Mouse (Mus musculus): ENCODE results near the gene Nkx1-1. TPM values are rescaled to one million over a fixed set of nuclear protein-coding genes. Genes with fewer than 3 reads are reported as not detected.

Nkx1-1 gene
- not detected in 2 replicates for polyA plus RNA-seq (2014; fragmentation: Nextera tagmentation; extraction: Ambion mirVana)

DNA sequence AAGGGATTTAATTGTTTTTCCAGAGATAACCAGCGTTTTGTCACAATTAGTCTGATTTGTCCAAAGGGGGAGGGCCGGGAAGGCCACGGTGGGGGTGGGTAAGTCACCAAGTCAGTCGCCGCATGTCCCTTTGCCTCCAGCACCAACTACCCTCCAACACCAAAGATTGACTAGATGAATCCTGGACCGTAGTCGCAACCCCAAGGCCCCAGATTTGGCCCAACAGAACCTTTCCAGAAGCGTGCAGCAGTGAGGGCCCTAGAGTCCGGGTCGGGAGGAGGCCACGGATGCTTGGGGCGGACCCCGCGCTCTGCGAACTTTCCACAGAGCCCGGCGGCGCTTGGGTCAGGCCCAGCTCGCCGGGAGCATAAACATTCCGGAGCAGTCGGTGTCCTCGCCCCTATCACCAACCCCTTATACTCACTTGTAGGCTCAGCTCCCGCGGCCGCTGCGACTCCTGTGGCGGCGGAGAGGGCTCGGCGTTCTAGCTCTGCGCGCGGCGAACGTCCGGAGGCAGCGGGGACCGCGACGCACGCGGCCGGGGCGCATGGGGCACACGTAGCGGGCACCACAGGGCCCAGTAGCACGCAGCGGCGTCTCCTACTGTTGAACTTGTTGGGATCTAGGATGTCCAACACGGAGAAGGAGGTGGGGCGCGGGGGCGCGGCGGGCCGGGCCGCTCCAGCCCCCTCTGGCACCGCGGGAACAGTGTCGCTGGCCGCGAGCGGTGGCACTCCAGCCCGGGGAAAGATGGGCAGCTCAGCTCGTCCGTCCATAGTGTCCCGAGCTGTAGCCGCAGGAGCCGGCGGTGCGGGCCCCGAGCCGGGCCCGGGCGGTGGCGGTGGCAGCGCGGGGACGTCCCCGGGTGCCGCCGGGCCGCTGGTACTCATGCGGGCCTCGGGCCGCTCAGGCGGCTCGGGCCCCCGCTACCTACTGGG, at the start of gene Nkx1-1:
Nkx1-1 (minus strand) TSS at position 776 of the 938 bp plus-strand sequence.
- no peak within 1 kb of the TSS for H3K9ac ChIP-seq (ENCODE audit: low read depth, low read length)
- DNase-seq (ENCODE audit: low spot score): no peak
- WGBS: 2% methylated on average over 89 of the region's 90 CpGs
- H3K27ac ChIP-seq (ENCODE audit: low read depth, low read length): no peak within 1 kb of the TSS
- peaks cover 10% of the 10 kb centered on the region; the same call in 1 of the 2 replicates for H3K4me1 ChIP-seq (replicated peaks; ENCODE audit: control insufficient read depth, insufficient read depth, low read length)
- ATAC-seq (replicated peaks; ENCODE audit: low FRiP score): no peak
- peak within 1 kb of the TSS; percentile 36 for H3K4me2 ChIP-seq
- peaks cover 99% of the 10 kb centered on the region for H3K27me3 ChIP-seq (replicated peaks; ENCODE audit: control insufficient read depth, insufficient read depth, low read length)
- H3K36me3 ChIP-seq (ENCODE audit: control insufficient read depth, insufficient read depth, low read length): no peaks in the 10 kb centered on the region
- peak within 1 kb of the TSS; percentile 2; the same call in 1 of the 2 replicates for H3K4me3 ChIP-seq (ENCODE audit: low read depth, low read length)
- no peaks in the 10 kb centered on the region for H3K9me3 ChIP-seq (ENCODE audit: control insufficient read depth, low read length)

DNA sequence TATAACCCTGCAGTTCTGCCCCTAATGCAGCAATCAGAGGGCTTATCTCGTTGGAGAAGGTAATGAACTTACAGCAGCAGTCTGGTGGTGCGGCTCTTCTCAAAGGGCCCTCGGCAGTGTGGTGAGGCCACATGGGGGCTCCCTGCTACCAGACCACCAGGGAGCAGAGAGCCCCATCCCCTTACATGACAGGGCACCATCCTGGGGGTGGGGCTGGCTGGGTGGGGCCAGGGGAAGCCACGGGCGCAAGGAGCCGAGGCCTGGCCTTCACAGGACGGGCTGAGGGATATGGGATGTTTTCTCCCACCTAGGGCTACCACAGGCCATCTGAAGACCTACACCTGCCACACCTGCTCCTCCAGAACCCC, 47.5 kb upstream of the Nkx1-1 start:
- 19% methylated on average over 7 of the region's 7 CpGs for WGBS
- no peaks in the 10 kb centered on the region for H3K9me3 ChIP-seq (ENCODE audit: control insufficient read depth, low read length)
- H3K4me2 ChIP-seq: no peak overlapping the region

DNA sequence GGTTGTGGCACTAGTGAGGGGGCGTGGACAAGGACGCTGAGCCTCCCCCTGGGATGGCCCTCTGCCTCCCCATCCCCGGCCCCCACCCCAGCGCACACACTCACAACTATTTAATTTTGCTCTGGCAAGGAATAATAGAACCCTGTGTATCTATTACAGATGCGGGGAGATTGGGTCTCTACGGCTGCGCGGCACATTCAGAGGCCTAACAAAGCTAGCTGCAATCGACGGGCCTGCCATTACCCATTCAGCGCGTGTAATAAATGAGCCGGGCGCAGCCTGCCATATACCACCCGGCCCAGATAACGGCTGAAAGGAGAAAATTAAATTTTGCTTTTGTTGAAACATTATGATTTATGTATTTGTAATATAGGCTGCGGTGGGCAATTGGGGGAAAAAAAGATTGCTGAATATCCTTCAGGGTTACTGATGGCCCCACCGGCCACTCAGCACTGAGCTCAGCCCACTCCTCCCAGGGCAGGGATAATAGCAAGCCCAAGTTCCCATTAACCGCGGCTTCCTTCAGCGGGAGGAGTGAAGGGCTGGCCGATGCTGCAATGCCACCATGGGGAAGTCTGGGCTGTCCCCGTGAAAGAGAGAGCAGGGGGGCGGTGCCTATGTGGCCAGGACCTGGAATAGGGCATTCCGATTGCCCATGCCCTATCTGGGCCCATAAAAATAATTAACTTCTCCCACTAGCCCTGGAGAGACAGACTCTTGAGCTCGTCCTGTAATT, 47.0 kb upstream of the Nkx1-1 start:
- 63% methylated on average over 26 of the region's 26 CpGs for WGBS
- Histone ChIP-seq H3K4me2 (no peak overlapping the region), H3K4me1 (replicated peaks; ENCODE audit: control insufficient read depth, insufficient read depth, low read length) (no peaks in the 10 kb centered on the region), H3K4me3 (ENCODE audit: low read depth, low read length) (no peak overlapping the region), H3K36me3 (ENCODE audit: control insufficient read depth, insufficient read depth, low read length) (no peaks in the 10 kb centered on the region), H3K27me3 (replicated peaks; ENCODE audit: control insufficient read depth, insufficient read depth, low read length) (peaks cover 2% of the 10 kb centered on the region), H3K27ac (ENCODE audit: low read depth, low read length) (no peak overlapping the region), H3K9me3 (ENCODE audit: control insufficient read depth, low read length) (no peaks in the 10 kb centered on the region), H3K9ac (ENCODE audit: low read depth, low read length) (no peak overlapping the region)
- DNase-seq (ENCODE audit: low spot score): no peak
- ATAC-seq (replicated peaks; ENCODE audit: low FRiP score): no peak

More for the DNA sequence above, 47.5 kb upstream of the Nkx1-1 start:
- no peak for DNase-seq (ENCODE audit: low spot score)
- Histone ChIP-seq H3K27me3 (replicated peaks; ENCODE audit: control insufficient read depth, insufficient read depth, low read length) (peaks cover 2% of the 10 kb centered on the region), H3K36me3 (ENCODE audit: control insufficient read depth, insufficient read depth, low read length) (no peaks in the 10 kb centered on the region), H3K4me3 (ENCODE audit: low read depth, low read length) (no peak overlapping the region), H3K27ac (ENCODE audit: low read depth, low read length) (no peak overlapping the region), H3K9ac (ENCODE audit: low read depth, low read length) (no peak overlapping the region), H3K4me1 (replicated peaks; ENCODE audit: control insufficient read depth, insufficient read depth, low read length) (no peaks in the 10 kb centered on the region)
- no peak for ATAC-seq (replicated peaks; ENCODE audit: low FRiP score)

DNA sequence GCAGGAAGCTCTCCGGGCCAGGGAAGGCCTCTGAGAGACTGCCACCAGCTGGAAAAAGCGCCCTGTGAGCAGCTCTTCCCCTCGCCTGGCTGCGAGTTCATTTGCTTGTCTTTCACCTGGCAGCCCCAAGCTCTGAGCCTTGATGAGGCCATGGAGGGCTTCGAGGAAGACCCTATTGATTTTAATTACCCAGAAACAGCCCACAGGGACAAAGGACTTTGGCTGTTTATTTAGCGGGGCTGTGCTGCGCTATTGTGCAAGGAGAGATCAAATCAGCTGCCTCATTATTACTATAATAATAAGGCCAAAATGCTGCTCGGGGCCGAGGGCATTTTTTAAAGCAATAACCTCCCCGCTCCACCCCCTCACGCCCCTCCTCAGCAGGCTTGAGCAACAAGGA, 31.7 kb upstream of the Nkx1-1 start:
- Histone ChIP-seq H3K4me3 (ENCODE audit: low read depth, low read length) (no peak overlapping the region), H3K27ac (ENCODE audit: low read depth, low read length) (no peak overlapping the region), H3K27me3 (replicated peaks; ENCODE audit: control insufficient read depth, insufficient read depth, low read length) (peaks cover 2% of the 10 kb centered on the region), H3K9ac (ENCODE audit: low read depth, low read length) (no peak overlapping the region), H3K36me3 (ENCODE audit: control insufficient read depth, insufficient read depth, low read length) (no peaks in the 10 kb centered on the region), H3K4me2 (no peak overlapping the region), H3K9me3 (ENCODE audit: control insufficient read depth, low read length) (no peaks in the 10 kb centered on the region), H3K4me1 (replicated peaks; ENCODE audit: control insufficient read depth, insufficient read depth, low read length) (no peaks in the 10 kb centered on the region)
- WGBS: 60% methylated on average over 11 of the region's 11 CpGs
- no peak for DNase-seq (ENCODE audit: low spot score)
- no peak for ATAC-seq (replicated peaks; ENCODE audit: low FRiP score)

DNA sequence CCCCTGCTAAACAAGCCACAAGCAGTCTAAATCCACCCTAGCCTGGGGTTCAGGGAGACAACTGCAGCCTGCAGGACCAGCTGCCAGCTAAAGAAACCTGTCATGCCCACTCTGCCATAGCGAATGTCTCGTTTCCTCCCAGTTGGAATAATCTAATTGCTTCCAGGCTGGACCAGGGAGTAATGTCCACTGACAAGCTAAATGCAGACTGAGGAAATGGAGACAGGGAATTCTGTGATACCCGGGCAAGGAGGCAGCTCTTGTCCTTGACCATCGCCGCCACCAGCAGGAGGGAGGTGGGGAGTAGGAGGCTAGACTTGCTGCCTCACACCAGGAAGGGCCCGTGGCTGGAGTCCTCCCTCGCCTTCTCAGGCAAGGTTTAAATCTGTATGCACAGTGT, 30.6 kb upstream of the Nkx1-1 start:
- Histone ChIP-seq H3K27me3 (replicated peaks; ENCODE audit: control insufficient read depth, insufficient read depth, low read length) (peaks cover 2% of the 10 kb centered on the region), H3K9me3 (ENCODE audit: control insufficient read depth, low read length) (no peaks in the 10 kb centered on the region), H3K27ac (ENCODE audit: low read depth, low read length) (no peak overlapping the region), H3K4me1 (replicated peaks; ENCODE audit: control insufficient read depth, insufficient read depth, low read length) (no peaks in the 10 kb centered on the region), H3K4me2 (no peak overlapping the region), H3K36me3 (ENCODE audit: control insufficient read depth, insufficient read depth, low read length) (no peaks in the 10 kb centered on the region), H3K4me3 (ENCODE audit: low read depth, low read length) (no peak overlapping the region), H3K9ac (ENCODE audit: low read depth, low read length) (no peak overlapping the region)
- WGBS: 69% methylated on average over 7 of the region's 7 CpGs
- ATAC-seq (replicated peaks; ENCODE audit: low FRiP score) (no peak), DNase-seq (ENCODE audit: low spot score) (no peak)

DNA sequence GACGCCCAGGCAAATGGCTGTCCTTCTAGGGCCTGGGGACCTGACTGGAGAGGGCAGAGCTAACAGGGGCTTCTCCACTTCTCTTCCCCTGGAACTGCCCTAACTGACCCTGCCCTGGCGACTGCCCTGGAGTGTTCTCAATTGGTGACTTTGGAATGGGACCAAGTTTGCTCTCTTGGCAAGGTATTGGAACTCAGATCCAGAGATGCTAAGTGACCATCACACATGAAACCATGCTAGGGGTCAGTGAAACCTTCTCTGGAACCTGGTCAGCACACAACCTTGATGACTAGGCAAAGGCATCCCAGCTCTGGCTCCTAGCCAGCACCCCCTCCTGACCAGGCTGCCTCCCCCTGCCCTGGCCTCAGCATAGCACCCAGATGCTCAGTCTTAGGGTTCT, 25.3 kb upstream of the Nkx1-1 start:
- no peaks in the 10 kb centered on the region for H3K9me3 ChIP-seq (ENCODE audit: control insufficient read depth, low read length)
- H3K4me1 ChIP-seq (replicated peaks; ENCODE audit: control insufficient read depth, insufficient read depth, low read length): no peaks in the 10 kb centered on the region
- no peak for ATAC-seq (replicated peaks; ENCODE audit: low FRiP score)
- H3K4me3 ChIP-seq (ENCODE audit: low read depth, low read length): no peak overlapping the region
- 65% methylated on average over 2 of the region's 2 CpGs for WGBS
- no peak overlapping the region for H3K27ac ChIP-seq (ENCODE audit: low read depth, low read length)
- peaks cover 2% of the 10 kb centered on the region for H3K27me3 ChIP-seq (replicated peaks; ENCODE audit: control insufficient read depth, insufficient read depth, low read length)
- DNase-seq (ENCODE audit: low spot score): no peak
- H3K36me3 ChIP-seq (ENCODE audit: control insufficient read depth, insufficient read depth, low read length): no peaks in the 10 kb centered on the region
- H3K4me2 ChIP-seq: no peak overlapping the region
- H3K9ac ChIP-seq (ENCODE audit: low read depth, low read length): no peak overlapping the region

DNA sequence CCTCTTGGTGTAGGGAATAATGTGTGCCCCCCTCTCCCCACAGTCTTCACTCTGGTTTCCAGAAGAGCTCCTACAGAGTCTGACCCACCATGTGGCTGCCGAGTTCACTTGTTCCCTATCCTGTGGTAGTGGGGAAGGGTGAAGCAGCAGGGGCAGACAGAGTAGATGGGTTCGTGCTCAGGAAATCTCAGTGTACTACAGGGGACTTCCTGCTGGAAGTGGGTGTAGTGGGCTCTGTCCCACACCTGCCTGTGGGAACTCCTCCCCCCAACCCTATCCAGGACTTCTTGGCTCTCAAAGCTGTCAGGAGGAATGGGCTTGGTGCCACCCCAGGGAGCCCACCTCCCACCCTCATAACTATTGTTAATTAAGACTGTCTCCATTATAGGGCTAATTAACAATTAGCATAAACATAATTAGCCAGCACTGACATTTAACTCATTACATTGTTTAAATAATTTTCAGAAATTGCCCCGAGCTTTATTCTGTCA, 24.4 kb upstream of the Nkx1-1 start:
- Histone ChIP-seq H3K9me3 (ENCODE audit: control insufficient read depth, low read length) (no peaks in the 10 kb centered on the region), H3K27me3 (replicated peaks; ENCODE audit: control insufficient read depth, insufficient read depth, low read length) (peaks cover 2% of the 10 kb centered on the region), H3K4me2 (no peak overlapping the region), H3K9ac (ENCODE audit: low read depth, low read length) (no peak overlapping the region), H3K36me3 (ENCODE audit: control insufficient read depth, insufficient read depth, low read length) (no peaks in the 10 kb centered on the region), H3K4me1 (replicated peaks; ENCODE audit: control insufficient read depth, insufficient read depth, low read length) (no peaks in the 10 kb centered on the region), H3K4me3 (ENCODE audit: low read depth, low read length) (no peak overlapping the region), H3K27ac (ENCODE audit: low read depth, low read length) (no peak overlapping the region)
- 59% methylated on average over 3 of the region's 3 CpGs for WGBS
- no peak for ATAC-seq (replicated peaks; ENCODE audit: low FRiP score)
- DNase-seq (ENCODE audit: low spot score): no peak

DNA sequence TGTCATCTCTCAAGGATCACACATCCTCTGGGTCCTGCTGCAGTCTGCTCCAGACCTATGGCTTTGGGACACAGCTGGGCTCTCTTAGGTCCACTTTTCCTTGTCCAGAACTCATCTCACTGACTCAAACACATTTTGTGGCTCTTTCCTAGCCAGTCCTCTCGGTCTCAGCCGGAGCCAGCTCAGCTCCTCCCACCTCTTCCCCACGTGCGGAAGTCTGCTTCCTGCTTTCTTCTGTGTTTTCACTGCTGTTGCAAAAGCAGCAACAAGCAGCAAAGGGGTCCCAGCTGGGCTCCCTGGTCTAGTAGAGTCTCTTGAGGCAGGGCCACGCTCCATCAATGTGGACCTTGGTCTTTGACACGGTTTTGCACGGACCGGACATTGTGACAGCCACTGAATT, 22.0 kb upstream of the Nkx1-1 start:
- H3K27ac ChIP-seq (ENCODE audit: low read depth, low read length): no peak overlapping the region
- H3K36me3 ChIP-seq (ENCODE audit: control insufficient read depth, insufficient read depth, low read length): no peaks in the 10 kb centered on the region
- H3K4me2 ChIP-seq: no peak overlapping the region
- no peak overlapping the region for H3K9ac ChIP-seq (ENCODE audit: low read depth, low read length)
- no peaks in the 10 kb centered on the region for H3K4me1 ChIP-seq (replicated peaks; ENCODE audit: control insufficient read depth, insufficient read depth, low read length)
- no peak overlapping the region for H3K4me3 ChIP-seq (ENCODE audit: low read depth, low read length)
- no peaks in the 10 kb centered on the region; the same call in 1 of the 2 replicates for H3K27me3 ChIP-seq (replicated peaks; ENCODE audit: control insufficient read depth, insufficient read depth, low read length)
- WGBS: 54% methylated on average over 8 of the region's 8 CpGs
- DNase-seq (ENCODE audit: low spot score) (no peak), ATAC-seq (replicated peaks; ENCODE audit: low FRiP score) (no peak)
- no peaks in the 10 kb centered on the region for H3K9me3 ChIP-seq (ENCODE audit: control insufficient read depth, low read length)

Measured in liver, embryonic 11.5 days (tissue).